Mouse (Mus musculus): ENCODE data around the gene Chd4. TPM values are rescaled to one million over a fixed set of nuclear protein-coding genes. Genes with fewer than 3 reads are reported as not detected.
A peak's percentile ranks its signal among the peaks of the same experiment; 100 is the strongest.
"Not testable (repeated sequence)": the region's sequence is repeated elsewhere in the genome, so short reads cannot be mapped to it uniquely, and the experiment has no call there.

The Chd4 gene
- polyA plus RNA-seq, 1 experiment from 2014 or later = 24.5 TPM

DNA sequence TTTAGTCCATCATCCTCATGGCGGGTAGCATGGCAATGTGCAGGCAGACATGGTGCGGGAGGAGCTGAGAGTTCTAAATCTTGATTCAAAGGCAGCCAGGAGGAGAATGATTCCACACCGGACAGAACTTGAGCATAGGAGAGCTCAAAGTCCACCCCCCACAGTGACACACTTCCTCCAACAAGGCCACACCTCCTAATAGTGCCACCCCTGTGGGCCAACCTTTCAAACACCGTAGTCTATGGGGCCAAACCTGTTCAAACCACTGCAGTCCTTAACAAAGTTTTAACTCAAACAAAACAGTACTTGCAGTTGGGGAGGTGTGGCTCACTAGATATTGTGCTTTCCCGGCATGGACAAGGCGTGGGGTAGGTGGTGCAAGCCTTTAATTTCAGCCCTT, 31.9 kb upstream of the Chd4 start:
- Histone ChIP-seq H3K27ac (ENCODE audit: low read depth) (no peak overlapping the region), H3K9ac (replicated peaks) (no peak overlapping the region), H3K4me3 (ENCODE audit: low read depth, low read length) (no peak overlapping the region), H3K27me3 (ENCODE audit: insufficient read depth, low read length) (0 out of 2 replicates have a peak, but pooled peaks cover 4% of the 10 kb centered on the region), H3K36me3 (replicated peaks; ENCODE audit: insufficient read depth, low read length) (no peaks in the 10 kb centered on the region), H3K9me3 (ENCODE audit: low read length) (no peaks in the 10 kb centered on the region), H3K4me2 (ENCODE audit: low read depth, low read length) (no peak overlapping the region), H3K4me1 (ENCODE audit: insufficient read depth) (peaks cover 4% of the 10 kb centered on the region; the same call in 1 of the 2 replicates)
- 73% methylated on average over 6 of the region's 6 CpGs for WGBS (ENCODE audit: insufficient replicate concordance)
- no peak for DNase-seq
- TF ChIP-seq CTCF (IDR thresholded peaks at IDR 0.05; ENCODE audit: low read depth) = no peak
- TF ChIP-seq EP300 (IDR thresholded peaks at IDR 0.05; ENCODE audit: low read depth) = no peak
- ATAC-seq = no peak

DNA sequence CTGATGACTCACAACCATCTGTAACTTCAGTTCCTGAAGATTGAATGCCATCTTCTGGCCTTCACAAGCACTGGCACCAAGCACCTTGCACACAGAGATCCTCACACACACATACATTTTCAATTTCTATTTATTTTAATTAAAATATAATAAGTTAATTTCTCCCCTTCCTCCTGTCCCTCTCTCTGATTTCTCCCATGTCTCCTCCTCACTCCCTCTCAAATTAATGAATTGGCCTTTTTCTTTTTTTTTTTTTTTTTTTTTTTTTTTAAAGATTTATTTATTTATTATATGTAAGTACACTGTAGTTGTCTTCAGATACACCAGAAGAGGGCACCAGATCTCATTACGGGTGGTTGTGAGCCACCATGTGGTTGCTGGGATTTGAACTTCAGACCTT, 30.6 kb upstream of the Chd4 start:
- WGBS (ENCODE audit: insufficient replicate concordance) = no CpG with 5 or more reads among the region's 1 CpGs
- not testable (repeated sequence) for H3K4me2 ChIP-seq (ENCODE audit: low read depth, low read length); H3K27me3 ChIP-seq (ENCODE audit: insufficient read depth, low read length); H3K9ac ChIP-seq (replicated peaks); ATAC-seq; DNase-seq; H3K4me1 ChIP-seq (ENCODE audit: insufficient read depth); H3K4me3 ChIP-seq (ENCODE audit: low read depth, low read length); H3K36me3 ChIP-seq (replicated peaks; ENCODE audit: insufficient read depth, low read length); H3K9me3 ChIP-seq (ENCODE audit: low read length); H3K27ac ChIP-seq (ENCODE audit: low read depth)

DNA sequence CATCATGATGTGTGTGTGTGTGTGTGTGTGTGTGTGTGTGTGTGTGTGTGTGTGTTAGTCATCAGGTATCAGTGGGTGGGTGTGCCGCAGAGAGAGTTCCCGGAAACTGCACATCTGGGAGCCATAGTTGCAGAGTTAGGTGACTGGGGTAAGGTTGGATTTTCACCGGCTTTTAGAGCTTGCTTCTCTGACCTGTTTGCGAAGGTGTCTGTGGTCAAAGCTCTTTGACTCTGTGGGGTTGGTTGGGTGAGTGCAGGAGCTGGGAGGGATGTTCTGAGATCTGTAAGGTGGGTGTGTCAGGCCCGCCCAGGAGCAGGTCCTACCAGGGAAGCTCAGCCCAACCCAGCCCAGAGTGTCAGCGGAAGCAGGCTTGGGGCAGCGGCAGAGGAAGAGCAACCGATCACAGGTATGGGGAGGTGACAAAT, 28.2 kb upstream of the Chd4 start, which contains the start of gene Lpar5:
Gene Lpar5, plus strand, starts transcription at position 350 of the 425 bp plus-strand sequence.
- Histone ChIP-seq H3K4me2 (ENCODE audit: low read depth, low read length) (no peak within 1 kb of the TSS), H3K4me3 (ENCODE audit: low read depth, low read length) (no peak within 1 kb of the TSS), H3K9me3 (ENCODE audit: low read length) (no peaks in the 10 kb centered on the region), H3K4me1 (ENCODE audit: insufficient read depth) (peaks cover 21% of the 10 kb centered on the region), H3K27me3 (ENCODE audit: insufficient read depth, low read length) (no peaks in the 10 kb centered on the region), H3K36me3 (replicated peaks; ENCODE audit: insufficient read depth, low read length) (no peaks in the 10 kb centered on the region), H3K9ac (replicated peaks) (no peak within 1 kb of the TSS), H3K27ac (ENCODE audit: low read depth) (no peak within 1 kb of the TSS)
- no peak for TF ChIP-seq CTCF (IDR thresholded peaks at IDR 0.05; ENCODE audit: low read depth)
- no peak for TF ChIP-seq EP300 (IDR thresholded peaks at IDR 0.05; ENCODE audit: low read depth)
- 53% methylated on average over 8 of the region's 8 CpGs for WGBS (ENCODE audit: insufficient replicate concordance)
- DNase-seq = no peak
- no peak for ATAC-seq

DNA sequence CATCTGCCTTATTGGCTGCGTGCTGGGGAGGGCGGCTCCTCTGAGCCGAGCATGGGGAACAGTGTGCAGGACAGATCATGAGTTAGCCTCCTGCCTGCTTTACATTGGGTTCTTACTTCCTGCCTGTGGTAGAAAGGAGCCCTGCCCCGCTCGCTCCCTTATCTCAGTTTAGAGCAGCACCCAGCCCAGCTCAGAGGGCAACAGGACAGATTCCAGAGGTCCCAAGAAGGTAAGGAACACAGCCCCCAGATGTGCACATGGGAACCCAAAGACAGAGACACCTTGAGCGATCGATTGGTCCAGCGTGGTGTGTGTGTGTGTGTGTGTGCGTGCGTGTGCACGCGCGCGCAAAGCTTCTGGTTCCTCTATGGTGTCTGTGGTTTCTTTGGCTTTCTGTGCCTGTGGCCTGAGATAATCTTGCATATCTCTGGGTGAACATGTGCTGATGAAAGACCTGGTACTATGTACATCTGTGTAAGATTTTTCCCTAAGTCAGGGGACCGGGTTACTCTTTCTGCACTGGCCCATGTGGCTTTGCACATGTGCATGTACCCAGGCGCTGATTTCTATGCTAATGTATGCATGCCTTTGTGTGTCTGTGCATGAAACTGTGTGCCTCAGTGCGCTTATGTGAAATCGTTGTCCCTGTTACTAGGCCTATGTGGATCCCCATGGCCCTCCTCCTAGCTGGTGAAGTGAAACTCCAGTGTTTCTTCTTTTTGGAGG, 24.4 kb upstream of the Chd4 start:
- peak overlapping the region; percentile 36 for H3K9ac ChIP-seq (replicated peaks)
- no peak for TF ChIP-seq CTCF (IDR thresholded peaks at IDR 0.05; ENCODE audit: low read depth)
- TF ChIP-seq EP300 (IDR thresholded peaks at IDR 0.05; ENCODE audit: low read depth) = peak; percentile 66
- H3K27me3 ChIP-seq (ENCODE audit: insufficient read depth, low read length) = no peaks in the 10 kb centered on the region; the same call in 1 of the 2 replicates
- peaks cover 21% of the 10 kb centered on the region for H3K4me1 ChIP-seq (ENCODE audit: insufficient read depth)
- ATAC-seq = peak; percentile 88
- peak; percentile 51 for DNase-seq
- 37% methylated on average over 18 of the region's 18 CpGs for WGBS (ENCODE audit: insufficient replicate concordance)
- H3K4me3 ChIP-seq (ENCODE audit: low read depth, low read length) = peak overlapping the region; percentile 38
- H3K9me3 ChIP-seq (ENCODE audit: low read length) = no peaks in the 10 kb centered on the region
- peak overlapping the region; percentile 67 for H3K4me2 ChIP-seq (ENCODE audit: low read depth, low read length)
- H3K27ac ChIP-seq (ENCODE audit: low read depth) = peak overlapping the region; percentile 65
- no peaks in the 10 kb centered on the region for H3K36me3 ChIP-seq (replicated peaks; ENCODE audit: insufficient read depth, low read length)

DNA sequence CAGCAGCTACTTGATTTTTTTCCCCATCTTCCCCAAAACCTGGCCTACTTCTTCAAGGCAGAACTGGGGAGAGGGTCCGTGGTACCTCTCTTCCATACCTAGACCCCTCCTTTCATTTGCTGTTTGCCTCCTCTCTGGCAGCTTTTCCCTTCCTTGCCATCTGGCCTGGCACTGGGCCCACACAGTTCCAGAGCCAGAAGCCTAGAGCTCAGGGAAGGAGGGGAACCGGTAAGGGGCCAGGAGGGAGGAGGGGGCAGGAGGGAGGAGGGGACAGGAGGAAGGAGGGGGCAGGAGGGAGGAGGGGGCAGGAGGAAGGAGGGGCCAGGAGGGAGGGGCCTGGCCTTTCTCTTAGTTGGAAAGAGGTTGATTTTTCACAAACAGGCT, 23.9 kb upstream of the Chd4 start:
- Histone ChIP-seq H3K9ac (replicated peaks) (peak overlapping the region; percentile 30), H3K27me3 (ENCODE audit: insufficient read depth, low read length) (no peaks in the 10 kb centered on the region; the same call in 1 of the 2 replicates), H3K4me3 (ENCODE audit: low read depth, low read length) (peak overlapping the region; percentile 38; the same call in 1 of the 2 replicates), H3K9me3 (ENCODE audit: low read length) (no peaks in the 10 kb centered on the region), H3K27ac (ENCODE audit: low read depth) (peak overlapping the region; percentile 65), H3K36me3 (replicated peaks; ENCODE audit: insufficient read depth, low read length) (no peaks in the 10 kb centered on the region), H3K4me1 (ENCODE audit: insufficient read depth) (peaks cover 21% of the 10 kb centered on the region), H3K4me2 (ENCODE audit: low read depth, low read length) (peak overlapping the region; percentile 67)
- TF ChIP-seq EP300 (IDR thresholded peaks at IDR 0.05; ENCODE audit: low read depth) (no peak), CTCF (IDR thresholded peaks at IDR 0.05; ENCODE audit: low read depth) (no peak)
- 7% methylated on average over 2 of the region's 2 CpGs for WGBS (ENCODE audit: insufficient replicate concordance)
- DNase-seq (peak; percentile 24), ATAC-seq (peak; percentile 12; the same call in 1 of the 2 replicates)

DNA sequence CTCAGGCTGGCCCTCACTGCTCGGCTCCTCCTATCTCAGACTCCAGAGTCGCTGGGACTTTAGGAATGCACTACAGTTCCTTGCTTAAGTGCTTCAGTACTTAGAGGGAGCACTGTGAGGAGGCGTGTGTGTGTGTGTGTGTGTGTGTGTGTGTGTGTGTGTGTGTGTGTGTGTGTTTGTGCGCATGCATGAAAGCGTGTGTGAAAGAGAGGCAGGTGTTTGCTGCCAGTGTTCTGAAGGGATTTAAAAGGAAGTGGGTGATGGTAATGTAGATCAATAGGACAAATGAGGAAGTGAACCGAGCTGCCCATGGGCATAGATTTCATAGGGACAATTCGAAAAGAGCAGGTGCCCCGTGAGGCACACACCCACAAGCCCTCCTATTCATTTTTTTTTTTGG, 22.0 kb upstream of the Chd4 start:
- TF ChIP-seq CTCF (IDR thresholded peaks at IDR 0.05; ENCODE audit: low read depth) (no peak), EP300 (IDR thresholded peaks at IDR 0.05; ENCODE audit: low read depth) (no peak)
- 47% methylated on average over 8 of the region's 8 CpGs for WGBS (ENCODE audit: insufficient replicate concordance)
- DNase-seq = no peak
- Histone ChIP-seq H3K4me3 (ENCODE audit: low read depth, low read length) (no peak overlapping the region), H3K27ac (ENCODE audit: low read depth) (no peak overlapping the region), H3K4me2 (ENCODE audit: low read depth, low read length) (no peak overlapping the region), H3K9me3 (ENCODE audit: low read length) (no peaks in the 10 kb centered on the region), H3K9ac (replicated peaks) (no peak overlapping the region), H3K27me3 (ENCODE audit: insufficient read depth, low read length) (no peaks in the 10 kb centered on the region; the same call in 1 of the 2 replicates), H3K4me1 (ENCODE audit: insufficient read depth) (peaks cover 17% of the 10 kb centered on the region), H3K36me3 (replicated peaks; ENCODE audit: insufficient read depth, low read length) (no peaks in the 10 kb centered on the region)
- no peak for ATAC-seq

All from liver, postnatal 0 days (tissue).